Mouse (Mus musculus) C2C12 (cell line): ENCODE results near the gene Gdpd5. TPM values are rescaled to one million over a fixed set of nuclear protein-coding genes. Genes with fewer than 3 reads are reported as not detected.

Experiments
- H3K27me3 ChIP-seq: one replicate; pipeline ENCODE4 v1.6.1; 2011; ENCODE audit not compliant: control insufficient read depth, insufficient read depth, insufficient read length
- H3K36me3 ChIP-seq: one replicate; pipeline ENCODE4 v1.6.1; 2011; ENCODE audit not compliant: control insufficient read depth, insufficient read depth
- H3K4me3 ChIP-seq: one replicate; pipeline ENCODE4 v1.5.1; 2011; ENCODE audit warnings: mild to moderate bottlenecking, control low read depth; ENCODE audit not compliant: poor library complexity, insufficient read depth, severe bottlenecking
- H3K79me2 ChIP-seq: one replicate; pipeline ENCODE4 v1.6.1; 2011; ENCODE audit not compliant: control insufficient read depth, insufficient read depth
- H3K79me3 ChIP-seq: one replicate; pipeline ENCODE4 v1.6.1; 2011; ENCODE audit warnings: low read depth, control low read depth
- H3ac ChIP-seq: one replicate; pipeline ENCODE3; 2011; ENCODE audit warnings: low read depth; ENCODE audit not compliant: control insufficient read depth, insufficient read length
- CEBPB ChIP-seq: IDR thresholded peaks from one replicate; pipeline ENCODE4 v1.6.1; 2011; ENCODE audit warnings: low read depth, mild to moderate bottlenecking, control low read depth, moderate library complexity
- CTCF ChIP-seq: IDR thresholded peaks from one replicate; pipeline ENCODE4 v1.5.1; 2011; ENCODE audit not compliant: control insufficient read depth, insufficient read depth, insufficient read length
- FOSL1 ChIP-seq: IDR thresholded peaks from one replicate; pipeline ENCODE4 v1.8.0; 2011; ENCODE audit warnings: mild to moderate bottlenecking, low read length; ENCODE audit not compliant: poor library complexity, insufficient read depth, severe bottlenecking
- MAX ChIP-seq: IDR thresholded peaks from one replicate; pipeline ENCODE4 v1.6.1; 2011; ENCODE audit warnings: mild to moderate bottlenecking, control low read depth
- MYOD1 ChIP-seq: IDR thresholded peaks from one replicate; pipeline ENCODE4 v1.6.1; 2011; ENCODE audit warnings: low read depth; ENCODE audit not compliant: control insufficient read depth, insufficient read length
- MYOG ChIP-seq: IDR thresholded peaks from one replicate; pipeline ENCODE4 v1.6.1; 2011; ENCODE audit not compliant: control insufficient read depth, insufficient read length; ENCODE audit errors: extremely low read depth
- USF1 ChIP-seq: IDR thresholded peaks from one replicate; pipeline ENCODE4 v1.6.1; 2011; ENCODE audit warnings: low read depth, mild to moderate bottlenecking, control low read depth, moderate library complexity
- polyA plus RNA-seq: library from polyadenylated mRNA; unstranded; fragments of >200 nt; fragmentation: generic; extraction: Trizol; gene quantifications from one replicate; pipeline ENCODE4 v1.2.1, GENCODE M21; 2012; ENCODE audit warnings: missing spikeins

Gene Gdpd5
- polyA plus RNA-seq, 1 experiment, result 3.6 TPM

- H3K27me3 ChIP-seq, result no peaks in the 10 kb centered on the region
- no peaks in the 10 kb centered on the region for H3K36me3 ChIP-seq
Measured at GRCm38 (mm10) chr7:99447323-99447722, 66.1 kb downstream of the Gdpd5 start.

GRCm38 (mm10) chr7:99448619-99449018, 67.4 kb downstream of the Gdpd5 start:
- H3K27me3 ChIP-seq, result no peaks in the 10 kb centered on the region
- no peak overlapping the region for H3K4me3 ChIP-seq
- no peak for TF ChIP-seq CEBPB
- no peak for TF ChIP-seq FOSL1
- no peak for TF ChIP-seq MAX
- TF ChIP-seq MYOD1, result no peak
- no peak for TF ChIP-seq MYOG
- no peak for TF ChIP-seq USF1
- no peaks in the 10 kb centered on the region for H3K36me3 ChIP-seq
- no peaks in the 10 kb centered on the region for H3K79me3 ChIP-seq
- no peaks in the 10 kb centered on the region for H3K79me2 ChIP-seq
- no peak overlapping the region for H3ac ChIP-seq

More at GRCm38 (mm10) chr7:99447323-99447722, 66.1 kb downstream of the Gdpd5 start:
- H3ac ChIP-seq, result no peak overlapping the region
- H3K79me3 ChIP-seq, result no peaks in the 10 kb centered on the region
- H3K79me2 ChIP-seq, result no peaks in the 10 kb centered on the region
- TF ChIP-seq MYOG (no peak), FOSL1 (no peak), CTCF (no peak), CEBPB (no peak), MAX (no peak), MYOD1 (no peak), USF1 (no peak)
- no peak overlapping the region for H3K4me3 ChIP-seq

- H3ac ChIP-seq, result no peak overlapping the region
- H3K79me3 ChIP-seq, result no peaks in the 10 kb centered on the region
- no peak for TF ChIP-seq MAX
- no peak for TF ChIP-seq CTCF
- TF ChIP-seq MYOG, result no peak
- TF ChIP-seq USF1, result no peak
- TF ChIP-seq FOSL1, result no peak
- TF ChIP-seq MYOD1, result no peak
- TF ChIP-seq CEBPB, result no peak
- no peaks in the 10 kb centered on the region for H3K36me3 ChIP-seq
- H3K4me3 ChIP-seq, result no peak overlapping the region
- H3K27me3 ChIP-seq, result no peaks in the 10 kb centered on the region
- H3K79me2 ChIP-seq, result no peaks in the 10 kb centered on the region
Measured at GRCm38 (mm10) chr7:99449063-99449462, 67.8 kb downstream of the Gdpd5 start.

- H3K4me3 ChIP-seq, result no peak overlapping the region
- no peak overlapping the region for H3ac ChIP-seq
- TF ChIP-seq USF1 (no peak), MYOD1 (no peak), CEBPB (no peak), MYOG (no peak), MAX (no peak), FOSL1 (no peak), CTCF (no peak)
- H3K79me2 ChIP-seq, result no peaks in the 10 kb centered on the region
- H3K27me3 ChIP-seq, result no peaks in the 10 kb centered on the region
- no peaks in the 10 kb centered on the region for H3K79me3 ChIP-seq
- no peaks in the 10 kb centered on the region for H3K36me3 ChIP-seq
Measured at GRCm38 (mm10) chr7:99449751-99450150, 68.5 kb downstream of the Gdpd5 start.

- TF ChIP-seq CTCF (peak; percentile 45), MAX (peak; percentile 38), MYOD1 (no peak)
- no peak overlapping the region for H3K4me3 ChIP-seq
- no peak overlapping the region for H3ac ChIP-seq
- no peaks in the 10 kb centered on the region for H3K79me2 ChIP-seq
- no peaks in the 10 kb centered on the region for H3K36me3 ChIP-seq
- H3K79me3 ChIP-seq, result no peaks in the 10 kb centered on the region
- H3K27me3 ChIP-seq, result no peaks in the 10 kb centered on the region
Measured at GRCm38 (mm10) chr7:99450703-99451102, 69.5 kb downstream of the Gdpd5 start.

- TF ChIP-seq MAX, result no peak
- TF ChIP-seq MYOG, result no peak
- no peak for TF ChIP-seq CEBPB
- TF ChIP-seq USF1, result no peak
- TF ChIP-seq FOSL1, result no peak
- TF ChIP-seq MYOD1, result no peak
- no peak for TF ChIP-seq CTCF
- no peaks in the 10 kb centered on the region for H3K36me3 ChIP-seq
- H3K79me2 ChIP-seq, result no peaks in the 10 kb centered on the region
- H3K27me3 ChIP-seq, result no peaks in the 10 kb centered on the region
- H3ac ChIP-seq, result no peak overlapping the region
- H3K79me3 ChIP-seq, result no peaks in the 10 kb centered on the region
- no peak overlapping the region for H3K4me3 ChIP-seq
Measured at GRCm38 (mm10) chr7:99452859-99453258, 71.6 kb downstream of the Gdpd5 start.
